Mouse (Mus musculus) spleen, postnatal 10 days (tissue): ENCODE results near the gene Vps13c.

Experiments
- DNase-seq, 2 experiments: peaks; one replicate each; pipeline ENCODE4 v3.0.0; 2021 to 2022; ENCODE audit warnings: low spot score in 2 of 2

The Vps13c gene

DNA sequence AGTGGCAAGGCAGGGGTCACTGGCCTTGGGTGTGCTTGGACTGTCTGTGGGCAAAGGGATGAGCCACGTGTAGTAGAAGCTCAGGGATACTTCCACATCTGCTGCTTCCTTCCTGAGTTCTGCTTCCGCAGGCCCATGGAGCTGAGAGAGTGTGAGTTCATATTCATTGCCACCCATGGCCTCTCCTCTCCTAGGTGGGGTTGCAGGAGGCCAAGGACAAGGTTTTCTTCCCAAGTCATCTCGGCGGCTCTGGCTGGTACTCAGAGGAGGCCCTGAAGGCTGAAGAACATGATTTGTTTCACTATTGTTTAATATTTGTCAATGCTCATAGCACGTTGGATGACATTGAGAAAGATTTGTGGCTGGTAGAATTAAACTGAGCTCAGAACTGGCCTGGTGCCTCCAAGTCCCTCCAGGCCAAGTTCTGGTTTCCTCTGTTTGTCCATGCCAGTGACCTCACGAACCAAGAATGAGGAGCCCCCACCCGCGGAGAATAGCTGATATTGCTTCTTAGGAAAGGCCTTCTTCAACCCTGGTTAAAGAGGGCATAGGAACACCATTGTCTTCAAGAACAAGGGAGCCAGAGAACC, 180.7 kb downstream of the Vps13c start:
- no peak for DNase-seq

GRCm38 (mm10) chr9:68022311-68023043, 182.3 kb downstream of the Vps13c start:
- no peak for DNase-seq

DNA sequence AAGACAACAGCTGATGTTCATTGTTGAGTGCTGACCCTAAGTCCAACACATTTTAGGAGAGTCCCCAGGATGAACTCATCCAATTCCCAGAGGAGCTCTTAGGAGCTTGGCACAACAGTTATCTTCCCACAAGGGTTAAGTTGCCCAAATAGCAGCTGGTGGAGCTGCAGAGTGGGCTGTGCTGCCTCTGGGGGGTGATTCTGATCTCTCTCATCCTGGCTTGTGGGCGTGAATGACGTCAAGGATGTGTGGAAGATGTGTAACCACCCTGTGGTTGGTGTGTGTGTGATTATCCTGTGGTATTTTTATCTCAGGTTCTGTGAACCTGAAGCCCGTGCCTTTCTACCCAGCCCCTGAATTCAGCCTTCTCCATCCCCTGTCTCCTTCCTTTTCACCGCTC, 188.4 kb downstream of the Vps13c start:
- no peak for DNase-seq

GRCm38 (mm10) chr9:68033771-68034170, 193.6 kb downstream of the Vps13c start:
- DNase-seq = no peak
